25 mouse cellular contexts compared by ENCODE assay signal in the genomic region with DNA sequence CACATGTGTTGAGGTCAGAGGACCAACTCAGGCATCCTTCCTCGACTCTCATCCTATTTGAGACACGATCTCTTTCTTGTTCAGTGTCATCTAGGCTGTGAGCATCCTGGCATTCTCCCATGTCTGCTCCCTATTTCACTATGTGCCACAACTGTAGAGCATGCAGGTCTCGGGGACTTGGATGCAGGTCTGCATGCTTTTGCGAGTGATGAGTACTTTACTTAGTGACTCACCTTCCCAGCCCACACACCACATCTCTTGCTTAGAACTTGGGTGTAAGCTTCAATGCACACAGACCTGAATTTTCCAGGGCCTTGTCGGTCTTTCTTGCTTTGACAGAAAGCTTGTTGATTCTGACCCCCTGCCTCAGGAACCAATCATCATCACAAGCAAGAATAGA. TPM values are rescaled to one million over a fixed set of nuclear protein-coding genes. Genes with fewer than 3 reads are reported as not detected.
"Had no signal": no experiment of that assay in that cellular context is flagged by ENCODE, and none has a peak within 500 bp of the region (broad histone marks: within the 10 kb centered on the region; RNA-seq: fewer than 3 reads in every experiment).

No protein-coding gene starts in this region.

- H3K4me2 ChIP-seq: lung, embryonic 14.5 days; midbrain, embryonic 12.5 days; neural tube, embryonic 13.5 days; neural tube, embryonic 15.5 days had no signal

- H3K36me3 ChIP-seq: midbrain, embryonic 10.5 days; midbrain, embryonic 12.5 days; neural tube, embryonic 13.5 days; neural tube, embryonic 15.5 days had no signal

- H3K27me3 ChIP-seq: midbrain, embryonic 12.5 days; neural tube, embryonic 13.5 days; neural tube, embryonic 15.5 days had no signal

- H3K4me1 ChIP-seq: midbrain, embryonic 12.5 days; neural tube, embryonic 13.5 days; neural tube, embryonic 15.5 days had no signal

- ATAC-seq: midbrain, embryonic 16.5 days had no signal

- H3K9me3 ChIP-seq: midbrain, embryonic 10.5 days; midbrain, embryonic 12.5 days; neural tube, embryonic 13.5 days; neural tube, embryonic 15.5 days had no signal

- H3K4me3 ChIP-seq: midbrain, embryonic 10.5 days; midbrain, embryonic 12.5 days; myocyte; neural tube, embryonic 13.5 days; neural tube, embryonic 15.5 days had no signal

- H3K27ac ChIP-seq: midbrain, embryonic 10.5 days; midbrain, embryonic 12.5 days; neural tube, embryonic 13.5 days; neural tube, embryonic 15.5 days had no signal

- DNase-seq: lung, adult 18-20 months; lung, embryonic 14.5 days; lung, postnatal 10 days; lung, postnatal 4 days; midbrain, embryonic 14.5 days; retina, postnatal 1 day; right cerebral cortex, postnatal 25 days; right cerebral cortex, postnatal 4 days; spleen, adult 18-20 months; thymus, adult 18-20 months; thymus, postnatal 14 days; thymus, postnatal 36 days had no signal

- H3K9ac ChIP-seq: lung, embryonic 14.5 days; midbrain, embryonic 12.5 days; neural tube, embryonic 13.5 days; neural tube, embryonic 15.5 days had no signal

RNA-seq across cellular contexts. Expression of a gene that starts 16.8 kb away (rescaled TPM):
- polyA plus RNA-seq: liver, embryonic 16.5 days; lung, embryonic 14.5 days; lung, embryonic 16.5 days; midbrain, embryonic 10.5 days; midbrain, embryonic 12.5 days; midbrain, embryonic 14.5 days; midbrain, embryonic 16.5 days; myocyte; neural tube, embryonic 11.5 days; neural tube, embryonic 13.5 days; neural tube, embryonic 15.5 days; small intestine, adult 2 months; stomach, embryonic 14.5 days; stomach, embryonic 16.5 days; thymus, postnatal 0 days had no signal
